ENCODE assay signal across 8 mouse cellular contexts in genomic region chr1:191981426-191982102, GRCm38 (mm10). TPM values are rescaled to one million over a fixed set of nuclear protein-coding genes. Genes with fewer than 3 reads are reported as not detected.
DNase-seq lines count a peak whose midpoint lies in the region; ATAC-seq and TF ChIP-seq lines count a peak whose summit lies in the region.

No protein-coding gene starts in this region.

- peak overlapping the region; percentile 44 for H3K27ac ChIP-seq in forebrain, embryonic 10.5 days
- H3K27ac ChIP-seq in hindbrain, postnatal 0 days, result no peak overlapping the region
- H3K27ac ChIP-seq in midbrain, embryonic 11.5 days (ENCODE audit: low read depth, low read length), result 0 out of 2 replicates have a peak overlapping the region, but pooled peaks have one; percentile 7

- no peak overlapping the region for H3K9ac ChIP-seq in hindbrain, postnatal 0 days (replicated peaks; ENCODE audit: low read length)
- H3K9ac ChIP-seq in midbrain, embryonic 11.5 days (ENCODE audit: low read length), result no peak overlapping the region

- no peak for TF ChIP-seq CTCF in hindbrain, postnatal 0 days (IDR thresholded peaks at IDR 0.05; ENCODE audit: low read depth)

- no peaks in the 10 kb centered on the region for H3K36me3 ChIP-seq in forebrain, embryonic 10.5 days (replicated peaks)
- no peaks in the 10 kb centered on the region for H3K36me3 ChIP-seq in hindbrain, postnatal 0 days (ENCODE audit: insufficient read depth, low read length)
- H3K36me3 ChIP-seq in midbrain, embryonic 11.5 days (ENCODE audit: control insufficient read depth, insufficient read depth, low read length), result no peaks in the 10 kb centered on the region

- peak; percentile 86 for DNase-seq in left cerebral cortex, postnatal 4 days
- DNase-seq in left cerebral cortex, postnatal 36 days (ENCODE audit: low spot score in 2 of 2), result no peak
- no peak for DNase-seq in forebrain, embryonic 10.5 days (ENCODE audit: extremely low spot score, low spot score)
- DNase-seq in hindbrain, postnatal 0 days (ENCODE audit: low spot score), result peak; percentile 70
- DNase-seq in midbrain, embryonic 11.5 days (ENCODE audit: low spot score, missing footprints), result peak; percentile 82
- DNase-seq in spleen, postnatal 4 days (ENCODE audit: low spot score in 2 of 2), result no peak
- DNase-seq in cerebellum, postnatal 36 days, result no peak

- H3K4me2 ChIP-seq in hindbrain, postnatal 0 days (ENCODE audit: low read depth, low read length), result no peak overlapping the region
- no peak overlapping the region for H3K4me2 ChIP-seq in midbrain, embryonic 11.5 days

- intact Hi-C loops in left cerebral cortex, postnatal 4 days (cut with DNase I), result no loop called here
- intact Hi-C loops in left cerebral cortex, postnatal 36 days (cut with DNase I), result no loop called here

- peaks cover 29% of the 10 kb centered on the region for H3K4me1 ChIP-seq in forebrain, embryonic 10.5 days
- peaks cover 9% of the 10 kb centered on the region; the same call in 1 of the 2 replicates for H3K4me1 ChIP-seq in hindbrain, postnatal 0 days (ENCODE audit: insufficient read depth, low read length)
- peaks cover 3% of the 10 kb centered on the region; the same call in 1 of the 2 replicates for H3K4me1 ChIP-seq in midbrain, embryonic 11.5 days (ENCODE audit: control insufficient read depth, insufficient read depth, low read length)

- no peak overlapping the region for H3K4me3 ChIP-seq in forebrain, embryonic 10.5 days
- H3K4me3 ChIP-seq in hindbrain, postnatal 0 days (ENCODE audit: low read length), result no peak overlapping the region
- H3K4me3 ChIP-seq in midbrain, embryonic 11.5 days (ENCODE audit: low read depth, low read length), result no peak overlapping the region

- H3K9me3 ChIP-seq in forebrain, embryonic 10.5 days, result no peaks in the 10 kb centered on the region
- no peaks in the 10 kb centered on the region for H3K9me3 ChIP-seq in hindbrain, postnatal 0 days (ENCODE audit: low read length)
- H3K9me3 ChIP-seq in midbrain, embryonic 11.5 days (ENCODE audit: control insufficient read depth, low read length), result no peaks in the 10 kb centered on the region

- 55% methylated on average over 6 of the region's 6 CpGs for WGBS in forebrain, embryonic 10.5 days
- WGBS in hindbrain, postnatal 0 days, result 8% methylated on average over 6 of the region's 6 CpGs
- 55% methylated on average over 6 of the region's 6 CpGs for WGBS in midbrain, embryonic 11.5 days

- H3K27me3 ChIP-seq in forebrain, embryonic 10.5 days (ENCODE audit: poor library complexity, severe bottlenecking), result 0 out of 2 replicates have a peak, but pooled peaks cover 19% of the 10 kb centered on the region
- H3K27me3 ChIP-seq in hindbrain, postnatal 0 days (ENCODE audit: insufficient read depth, low read length), result no peaks in the 10 kb centered on the region
- no peaks in the 10 kb centered on the region for H3K27me3 ChIP-seq in midbrain, embryonic 11.5 days (ENCODE audit: control insufficient read depth, insufficient read depth, low read length)

- ATAC-seq in hindbrain, postnatal 0 days, result peak; percentile 73
- ATAC-seq in midbrain, embryonic 11.5 days (ENCODE audit: low FRiP score), result peak; percentile 82
- no peak for ATAC-seq in megakaryocyte, adult 5-6 weeks (ENCODE audit: poor library complexity, severe bottlenecking)

RNA-seq across cellular contexts. Expression of gene Rd3, which starts 4.4 kb away (rescaled TPM):
- total RNA-seq in left cerebral cortex, postnatal 4 days (2021), result under 1 TPM; 0.56 TPM
- total RNA-seq in left cerebral cortex, postnatal 36 days (2021), result under 1 TPM; 0.37 to 0.43 TPM
- polyA plus RNA-seq in forebrain, embryonic 10.5 days (2016; fragmentation: Nextera tagmentation; extraction: Ambion mirVana), result 0.15 and 0.38 TPM in 2 replicates
- total RNA-seq in hindbrain, postnatal 0 days (2014; rRNA removed), result 1.8 and 2.2 TPM in 2 replicates
- polyA plus RNA-seq in hindbrain, postnatal 0 days (2015; fragmentation: Nextera tagmentation; extraction: Ambion mirVana), result 2.6 and 3.0 TPM in 2 replicates
- 1.3 and 1.7 TPM in 2 replicates for polyA plus RNA-seq in midbrain, embryonic 11.5 days (2014; fragmentation: Nextera tagmentation; extraction: Ambion mirVana)
- total RNA-seq in megakaryocyte, adult 5-6 weeks (2015), result 0.18 and 0.38 TPM in 2 replicates
- total RNA-seq in megakaryocyte, adult 5-6 weeks (2017), result 0.22 TPM in 1 of 2 replicates, not detected in the other

Comparison
In these comparisons a context has a peak if more than half of its experiments do, and no peak if none do; other contexts are left out.
1. DNase-seq: peak in left cerebral cortex, postnatal 4 days (single experiment), hindbrain, postnatal 0 days (single experiment) and midbrain, embryonic 11.5 days (single experiment); none in left cerebral cortex, postnatal 36 days (0 of 2), forebrain, embryonic 10.5 days (single experiment), spleen, postnatal 4 days (0 of 2) and cerebellum, postnatal 36 days (0 of 2).